19 mouse cellular contexts compared by ENCODE assay signal in the genomic region with DNA sequence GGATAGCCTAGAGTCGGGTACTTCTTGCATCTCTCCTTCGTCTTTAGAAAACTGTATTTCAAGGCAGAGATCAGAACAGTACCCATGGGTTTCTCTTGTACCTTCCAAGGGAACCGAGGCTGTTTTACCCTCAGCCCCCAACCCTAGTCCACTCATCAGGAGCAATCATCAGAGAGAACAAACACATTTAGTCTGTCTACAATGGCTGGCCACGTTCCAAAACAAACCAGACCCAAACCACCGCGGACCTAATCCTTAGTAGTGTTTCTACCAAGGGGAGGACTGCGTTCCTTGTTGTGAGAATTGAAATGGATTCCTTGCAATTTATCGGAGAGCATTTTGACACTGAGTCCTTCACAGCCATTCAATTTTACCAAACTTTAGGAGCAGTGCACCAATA. TPM values are rescaled to one million over a fixed set of nuclear protein-coding genes. Genes with fewer than 3 reads are reported as not detected.
DNase-seq lines count a peak whose midpoint lies in the region; ATAC-seq and TF ChIP-seq lines count a peak whose summit lies in the region.
"Had no signal": no experiment of that assay in that cellular context is flagged by ENCODE, and none has a peak within 500 bp of the region (broad histone marks: within the 10 kb centered on the region; RNA-seq: fewer than 3 reads in every experiment).

No protein-coding gene starts in this region.

- peak overlapping the region; percentile 26; the same call in 1 of the 2 replicates for H3K9ac ChIP-seq in heart, embryonic 16.5 days (ENCODE audit: low read length)
- H3K9ac ChIP-seq in heart, adult 2 months (ENCODE audit: low read depth, low read length) = no peak overlapping the region; the same call in 1 of the 2 replicates
- H3K9ac ChIP-seq in lung, embryonic 16.5 days (ENCODE audit: low read length) = no peak overlapping the region
- peak overlapping the region; percentile 45 for H3K9ac ChIP-seq in stomach, postnatal 0 days (ENCODE audit: low read length)
- H3K9ac ChIP-seq in midbrain, embryonic 15.5 days = no peak overlapping the region
- H3K9ac ChIP-seq: embryonic facial prominence, embryonic 13.5 days; hindbrain, embryonic 15.5 days; liver, embryonic 13.5 days; neural tube, embryonic 12.5 days had no signal

- TF ChIP-seq POLR2A in heart, adult 2 months (IDR thresholded peaks at IDR 0.05; ENCODE audit: insufficient read depth, low read depth, low read length) = no peak

- no peak for TF ChIP-seq CTCF in heart, adult 2 months (IDR thresholded peaks at IDR 0.05)
- TF ChIP-seq CTCF in stomach, postnatal 0 days (IDR thresholded peaks at IDR 0.05; ENCODE audit: low read depth) = no peak

- no peaks in the 10 kb centered on the region for H3K79me2 ChIP-seq in heart, adult 2 months (replicated peaks; ENCODE audit: control insufficient read depth, insufficient read depth, low read length)

- H3K4me2 ChIP-seq in heart, embryonic 16.5 days (ENCODE audit: low read depth, low read length) = peak overlapping the region; percentile 65
- H3K4me2 ChIP-seq in lung, embryonic 16.5 days (ENCODE audit: low read depth, low read length) = peak overlapping the region; percentile 85
- peak overlapping the region; percentile 68 for H3K4me2 ChIP-seq in stomach, postnatal 0 days (replicated peaks; ENCODE audit: low read depth)
- H3K4me2 ChIP-seq in midbrain, embryonic 15.5 days = no peak overlapping the region; the same call in 1 of the 2 replicates
- H3K4me2 ChIP-seq: liver, embryonic 13.5 days; neural tube, embryonic 12.5 days had no signal

- H3K36me3 ChIP-seq in heart, embryonic 16.5 days (ENCODE audit: control insufficient read depth, insufficient read depth) = 0 out of 2 replicates have a peak, but pooled peaks cover 2% of the 10 kb centered on the region
- peaks cover 3% of the 10 kb centered on the region; the same call in 1 of the 2 replicates for H3K36me3 ChIP-seq in heart, adult 2 months (ENCODE audit: control insufficient read depth, insufficient read depth, low read length)
- no peaks in the 10 kb centered on the region for H3K36me3 ChIP-seq in lung, embryonic 16.5 days (ENCODE audit: control insufficient read depth, insufficient read depth, low read length)
- H3K36me3 ChIP-seq in stomach, postnatal 0 days (ENCODE audit: control insufficient read depth, insufficient read depth, low read length) = no peaks in the 10 kb centered on the region; the same call in 1 of the 2 replicates
- no peaks in the 10 kb centered on the region for H3K36me3 ChIP-seq in midbrain, embryonic 15.5 days (replicated peaks)
- H3K36me3 ChIP-seq: embryonic facial prominence, embryonic 13.5 days; forebrain, embryonic 10.5 days; hindbrain, embryonic 15.5 days; limb, embryonic 10.5 days; liver, embryonic 13.5 days; neural tube, embryonic 12.5 days had no signal

- TF ChIP-seq EP300 in heart, adult 2 months (IDR thresholded peaks at IDR 0.05; ENCODE audit: insufficient read depth, low read depth, low read length) = no peak
- TF ChIP-seq EP300 in stomach, postnatal 0 days (optimal IDR thresholded peaks at IDR 0.05) = no peak

- ATAC-seq in heart, embryonic 16.5 days (replicated peaks; ENCODE audit: extremely low read depth, insufficient read depth, low FRiP score) = no peak
- no peak for ATAC-seq in lung, embryonic 16.5 days (ENCODE audit: low read depth)
- no peak for ATAC-seq in stomach, postnatal 0 days (ENCODE audit: low FRiP score, low TSS enrichment)
- ATAC-seq in midbrain, embryonic 15.5 days (replicated peaks) = no peak
- ATAC-seq: CD4-positive, CD25-positive, alpha-beta regulatory T cell, adult 4 months; midbrain, embryonic 16.5 days had no signal

- no peaks in the 10 kb centered on the region for H3K9me3 ChIP-seq in heart, embryonic 16.5 days (replicated peaks; ENCODE audit: control insufficient read depth, low read length)
- no peaks in the 10 kb centered on the region for H3K9me3 ChIP-seq in lung, embryonic 16.5 days (ENCODE audit: control insufficient read depth, low read length)
- H3K9me3 ChIP-seq in stomach, postnatal 0 days (ENCODE audit: control insufficient read depth, low read length) = no peaks in the 10 kb centered on the region
- no peaks in the 10 kb centered on the region for H3K9me3 ChIP-seq in midbrain, embryonic 15.5 days
- H3K9me3 ChIP-seq: embryonic facial prominence, embryonic 13.5 days; forebrain, embryonic 10.5 days; hindbrain, embryonic 15.5 days; limb, embryonic 10.5 days; liver, embryonic 13.5 days; neural tube, embryonic 12.5 days had no signal

- intact Hi-C loops in heart, adult 2 months (cut with DNase I) = loop anchor here (5.0 kb wide), 2 partner anchors 57 to 662 kb away; no protein-coding TSS in a partner anchor

- H3K27ac ChIP-seq in heart, embryonic 16.5 days (ENCODE audit: low read length) = no peak overlapping the region
- H3K27ac ChIP-seq in heart, adult 2 months = no peak overlapping the region
- H3K27ac ChIP-seq in lung, embryonic 16.5 days (ENCODE audit: low read length) = no peak overlapping the region
- peak overlapping the region; percentile 85 for H3K27ac ChIP-seq in stomach, postnatal 0 days (replicated peaks)
- H3K27ac ChIP-seq in midbrain, embryonic 15.5 days = no peak overlapping the region
- H3K27ac ChIP-seq: embryonic facial prominence, embryonic 13.5 days; forebrain, embryonic 10.5 days; hindbrain, embryonic 15.5 days; limb, embryonic 10.5 days; liver, embryonic 13.5 days; neural tube, embryonic 12.5 days had no signal

- no peak for DNase-seq in heart, adult 2 months
- peak; percentile 18 for DNase-seq in retina, postnatal 1 day
- no peak for DNase-seq in retina, embryonic 14.5 days (ENCODE audit: low spot score)
- DNase-seq in stomach, postnatal 0 days (ENCODE audit: low spot score) = peak; percentile 52
- no peak for DNase-seq in left cerebral cortex, adult 9 months (ENCODE audit: low spot score in 2 of 2)
- DNase-seq: layer of hippocampus, adult 9-11 months; liver, embryonic 13.5 days; thymus, postnatal 25 days had no signal

- H3K4me3 ChIP-seq in heart, embryonic 16.5 days (ENCODE audit: low read length) = peak overlapping the region; percentile 58
- no peak overlapping the region for H3K4me3 ChIP-seq in heart, adult 2 months
- peak overlapping the region; percentile 59; the same call in 1 of the 2 replicates for H3K4me3 ChIP-seq in lung, embryonic 16.5 days (ENCODE audit: low read length)
- peak overlapping the region; percentile 45 for H3K4me3 ChIP-seq in stomach, postnatal 0 days (ENCODE audit: low read depth, low read length)
- H3K4me3 ChIP-seq in midbrain, embryonic 15.5 days = no peak overlapping the region
- H3K4me3 ChIP-seq: hindbrain, embryonic 15.5 days; limb, embryonic 10.5 days; liver, embryonic 13.5 days; neural tube, embryonic 12.5 days had no signal

- no peaks in the 10 kb centered on the region for H3K27me3 ChIP-seq in heart, embryonic 16.5 days (ENCODE audit: control insufficient read depth, insufficient read depth, low read length)
- no peaks in the 10 kb centered on the region for H3K27me3 ChIP-seq in heart, adult 2 months (ENCODE audit: control insufficient read depth, insufficient read depth, low read length)
- H3K27me3 ChIP-seq in lung, embryonic 16.5 days (ENCODE audit: control insufficient read depth, insufficient read depth, low read depth, low read length) = no peaks in the 10 kb centered on the region
- no peaks in the 10 kb centered on the region for H3K27me3 ChIP-seq in stomach, postnatal 0 days (ENCODE audit: control insufficient read depth, insufficient read depth, low read length)
- peaks cover 23% of the 10 kb centered on the region; the same call in 1 of the 2 replicates for H3K27me3 ChIP-seq in midbrain, embryonic 15.5 days (replicated peaks)

- 60% methylated on average over 8 of the region's 8 CpGs for WGBS in heart, embryonic 16.5 days
- 40% methylated on average over 8 of the region's 8 CpGs for WGBS in heart, adult 2 months
- 38% methylated on average over 8 of the region's 8 CpGs for WGBS in lung, embryonic 16.5 days
- 55% methylated on average over 8 of the region's 8 CpGs for WGBS in stomach, postnatal 0 days
- WGBS in midbrain, embryonic 15.5 days = 80% methylated on average over 8 of the region's 8 CpGs

- H3K4me1 ChIP-seq in heart, embryonic 16.5 days (ENCODE audit: control insufficient read depth, insufficient read depth, low read length) = peaks cover 13% of the 10 kb centered on the region
- peaks cover 1% of the 10 kb centered on the region; the same call in 1 of the 2 replicates for H3K4me1 ChIP-seq in heart, adult 2 months (ENCODE audit: control insufficient read depth, insufficient read depth, low read length)
- H3K4me1 ChIP-seq in lung, embryonic 16.5 days (replicated peaks; ENCODE audit: control insufficient read depth, insufficient read depth, low read length) = peaks cover 8% of the 10 kb centered on the region; the same call in 1 of the 2 replicates
- 0 out of 2 replicates have a peak, but pooled peaks cover 3% of the 10 kb centered on the region for H3K4me1 ChIP-seq in stomach, postnatal 0 days (replicated peaks; ENCODE audit: control insufficient read depth, insufficient read depth)
- H3K4me1 ChIP-seq in midbrain, embryonic 15.5 days = peaks cover 27% of the 10 kb centered on the region

RNA-seq across cellular contexts. Expression of a gene that starts 2.9 kb away (rescaled TPM):
- 7.5 and 7.8 TPM in 2 replicates for polyA plus RNA-seq in heart, embryonic 16.5 days (2015; fragmentation: Nextera tagmentation; extraction: Ambion mirVana)
- 1 to 10 TPM; 3.0 to 3.2 TPM for total RNA-seq in heart, adult 2 months (2021)
- 2.2 and 4.4 TPM in 2 replicates for polyA plus RNA-seq in heart, adult 2 months (2012; rRNA removed)
- 7.7 and 9.2 TPM in 2 replicates for polyA plus RNA-seq in lung, embryonic 16.5 days (2015; fragmentation: Nextera tagmentation; extraction: Ambion mirVana)
- 14.3 and 14.9 TPM in 2 replicates for polyA plus RNA-seq in stomach, postnatal 0 days (2015; fragmentation: Nextera tagmentation; extraction: Ambion mirVana)
- 2.3 and 2.7 TPM in 2 replicates for polyA plus RNA-seq in midbrain, embryonic 15.5 days (2015; fragmentation: Nextera tagmentation; extraction: Ambion mirVana)
- total RNA-seq: MEL had no signal
- polyA plus RNA-seq: CD4-positive, CD25-positive, alpha-beta regulatory T cell, adult 4 months had no signal

Comparison
In these comparisons a context has a peak if more than half of its experiments do, and no peak if none do; other contexts are left out.
1. H3K4me3 ChIP-seq: peak in heart, embryonic 16.5 days (single experiment), lung, embryonic 16.5 days (single experiment) and stomach, postnatal 0 days (single experiment); none in heart, adult 2 months (single experiment) and midbrain, embryonic 15.5 days (single experiment).
2. H3K9ac ChIP-seq: peak in heart, embryonic 16.5 days (single experiment) and stomach, postnatal 0 days (single experiment); none in heart, adult 2 months (single experiment), lung, embryonic 16.5 days (single experiment) and midbrain, embryonic 15.5 days (single experiment).
3. DNase-seq: peak in retina, postnatal 1 day (single experiment) and stomach, postnatal 0 days (single experiment); none in heart, adult 2 months (0 of 2), retina, embryonic 14.5 days (single experiment) and left cerebral cortex, adult 9 months (0 of 2).